Mouse (Mus musculus): ENCODE measurements at regions not wholly inside any gene's neighbourhood (a gene's known extent, or its start where the extent isn't known, plus 50 kb on each side); places are given as distances from the start of the nearest gene placed in this dataset.

DNA sequence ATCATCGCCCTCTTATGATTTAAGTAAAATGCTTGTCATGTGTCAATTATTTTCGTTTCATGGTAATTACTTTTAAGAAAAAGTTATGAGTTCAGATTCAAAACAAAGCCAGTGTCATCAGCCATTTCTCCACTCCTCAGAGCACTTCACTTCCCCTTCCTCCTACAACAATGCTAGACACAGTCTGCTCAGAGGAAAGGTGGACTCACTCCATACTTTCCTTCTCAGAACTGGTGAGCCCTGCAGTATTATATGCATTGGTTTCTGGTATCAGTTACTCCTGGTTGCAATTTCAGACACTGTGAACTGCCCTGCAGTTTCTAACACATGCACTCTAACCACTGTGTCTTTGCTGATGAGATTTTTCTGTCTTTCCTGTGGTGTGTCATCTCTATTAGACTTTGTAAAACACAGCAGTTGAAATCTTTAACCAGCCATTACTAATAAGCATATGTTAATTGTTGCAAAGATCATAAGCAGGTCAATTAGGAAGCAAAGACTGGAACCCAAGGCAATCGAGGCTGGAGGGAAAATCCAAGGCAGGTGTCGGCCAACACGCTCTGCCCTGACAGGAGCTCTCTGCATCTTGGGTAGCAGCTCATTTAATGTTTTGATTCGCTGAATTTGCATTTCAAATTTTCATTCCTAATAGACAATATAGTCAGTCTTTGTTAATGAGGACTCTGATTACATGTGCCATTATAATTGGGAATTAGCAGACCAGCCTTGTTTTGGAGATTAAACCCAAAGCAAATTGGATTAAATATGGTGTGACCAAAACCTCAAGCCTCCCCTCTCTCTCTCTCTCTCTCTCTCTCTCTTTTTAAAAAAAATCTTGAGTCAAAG is 202.7 kb downstream of the Pou4f1 start:
- no peak for TF ChIP-seq CTCF (IDR thresholded peaks at IDR 0.05; ENCODE audit: control insufficient read depth, insufficient read depth, insufficient replicate concordance, low read depth, low read length)
- no peak for TF ChIP-seq POLR2A (IDR thresholded peaks at IDR 0.05; ENCODE audit: control insufficient read depth, low read depth, low read length)
